Mouse (Mus musculus) bone marrow macrophage, adult 2 months (primary cell): Measurements from ENCODE around the gene Tff2.

Source experiments
- CTCF ChIP-seq: IDR thresholded peaks from 2 replicates; pipeline ENCODE4 v1.5.1; 2012; ENCODE audit warnings: low read depth, mild to moderate bottlenecking, low read length, moderate library complexity
- POLR2A ChIP-seq: IDR thresholded peaks from 2 replicates; pipeline ENCODE4 v1.6.1; 2012; ENCODE audit warnings: mild to moderate bottlenecking, low read depth, low read length, borderline replicate concordance

DNA sequence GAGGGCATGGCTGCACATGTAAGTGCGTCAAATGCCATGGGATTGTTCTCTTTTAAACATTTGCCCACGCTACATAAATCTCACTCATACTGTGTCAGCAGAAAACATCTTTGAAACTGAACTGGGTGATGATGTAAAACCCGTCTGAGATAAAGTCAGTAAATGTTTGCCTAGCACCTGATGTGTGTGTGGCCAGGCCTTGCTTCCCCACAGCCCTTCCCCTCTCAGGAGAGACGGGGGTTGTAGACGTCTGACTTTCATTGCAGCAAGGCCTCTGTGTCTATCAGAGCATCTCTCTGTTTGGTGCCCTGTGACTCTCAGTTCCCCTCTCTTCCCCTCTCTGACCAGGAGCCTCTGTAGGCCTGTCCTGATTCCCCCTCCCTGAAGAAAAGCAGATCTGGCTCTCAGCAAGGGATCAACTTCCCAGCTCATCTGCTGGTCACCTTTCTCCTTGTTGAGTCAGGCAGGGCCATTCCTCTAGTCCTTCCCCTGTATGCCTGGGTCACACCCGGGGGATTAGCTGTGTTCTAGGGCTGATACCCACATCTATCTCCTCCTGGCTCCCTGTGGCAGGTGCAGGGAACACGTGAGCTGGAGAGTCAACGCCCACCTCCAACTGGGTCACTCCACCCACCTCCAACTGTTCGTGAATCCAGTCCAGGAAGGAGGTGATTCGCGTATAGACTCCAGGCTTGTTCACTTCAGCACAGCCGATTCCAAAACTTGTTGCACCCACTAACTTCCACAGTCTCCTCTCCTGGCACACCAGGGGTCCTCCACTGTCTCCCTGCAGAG, 39.3 kb upstream of the Tff2 start:
- no peak for TF ChIP-seq POLR2A
- no peak for TF ChIP-seq CTCF
